Mouse (Mus musculus): ENCODE results near the gene Dctn3. TPM values are rescaled to one million over a fixed set of nuclear protein-coding genes. Genes with fewer than 3 reads are reported as not detected.
A peak's percentile ranks its signal among the peaks of the same experiment; 100 is the strongest.

The Dctn3 gene
- polyA plus RNA-seq, 1 experiment from 2014 or later = 126 TPM

DNA sequence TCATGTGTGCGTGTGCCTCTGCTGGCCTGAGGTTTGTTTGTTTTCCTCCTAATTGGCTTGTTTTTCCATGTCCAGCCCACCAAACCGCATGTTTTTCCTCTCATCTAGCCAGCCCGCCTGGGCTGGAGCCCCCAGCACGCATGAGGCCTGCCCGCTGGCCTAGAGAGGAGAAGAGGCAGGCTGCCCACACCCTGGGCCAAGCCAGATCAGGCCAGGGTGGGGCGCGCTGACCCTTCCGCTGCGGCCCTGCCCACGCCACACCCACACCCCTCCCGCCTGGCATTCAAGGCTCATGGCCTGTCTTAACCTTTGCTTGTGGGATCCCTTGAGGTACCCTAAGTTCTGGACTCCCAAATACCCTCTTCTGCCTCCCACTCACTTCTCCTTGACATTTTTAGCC is 56.3 kb downstream of the Dctn3 start:
- Histone ChIP-seq H3K9ac (ENCODE audit: low read depth, low read length) (no peak overlapping the region), H3K27me3 (ENCODE audit: control insufficient read depth, insufficient read depth, low read length) (peaks cover 27% of the 10 kb centered on the region), H3K4me3 (ENCODE audit: low read depth, low read length) (no peak overlapping the region), H3K9me3 (replicated peaks; ENCODE audit: control insufficient read depth, low read length) (no peaks in the 10 kb centered on the region), H3K4me2 (no peak overlapping the region), H3K36me3 (ENCODE audit: control insufficient read depth, insufficient read depth, low read length) (no peaks in the 10 kb centered on the region), H3K27ac (ENCODE audit: low read depth, low read length) (no peak overlapping the region), H3K4me1 (ENCODE audit: control insufficient read depth, insufficient read depth, low read length) (peaks cover 27% of the 10 kb centered on the region)
- 75% methylated on average over 10 of the region's 11 CpGs for WGBS (ENCODE audit: insufficient replicate concordance)
- no peak for ATAC-seq (replicated peaks; ENCODE audit: insufficient number of reproducible peaks, low FRiP score, low TSS enrichment)

GRCm38 (mm10) chr4:41665009-41665675 is 57.8 kb downstream of the Dctn3 start:
- Histone ChIP-seq H3K36me3 (ENCODE audit: control insufficient read depth, insufficient read depth, low read length) (no peaks in the 10 kb centered on the region), H3K9ac (ENCODE audit: low read depth, low read length) (peak overlapping the region; percentile 49; the same call in 1 of the 2 replicates), H3K4me3 (ENCODE audit: low read depth, low read length) (no peak overlapping the region), H3K4me2 (peak overlapping the region; percentile 7; the same call in 1 of the 2 replicates), H3K27ac (ENCODE audit: low read depth, low read length) (no peak overlapping the region; the same call in 1 of the 2 replicates), H3K4me1 (ENCODE audit: control insufficient read depth, insufficient read depth, low read length) (peaks cover 29% of the 10 kb centered on the region), H3K27me3 (ENCODE audit: control insufficient read depth, insufficient read depth, low read length) (peaks cover 18% of the 10 kb centered on the region), H3K9me3 (replicated peaks; ENCODE audit: control insufficient read depth, low read length) (no peaks in the 10 kb centered on the region)
- ATAC-seq (replicated peaks; ENCODE audit: insufficient number of reproducible peaks, low FRiP score, low TSS enrichment) = peak; percentile 39; the same call in 1 of the 2 replicates
- whole genome bisulfite sequencing (ENCODE audit: insufficient replicate concordance) = 1% methylated on average over 6 of the region's 8 CpGs

Other genes starting within 250 kb of the Dctn3 start
- 2.9 and 3.2 TPM in 2 replicates for gene AI464131, start 220.1 kb downstream of the Dctn3 start, polyA plus RNA-seq (2014; fragmentation: Nextera tagmentation; extraction: Ambion mirVana)
- not detected in 2 replicates for gene 1110017D15Rik, start 205.8 kb downstream of the Dctn3 start, polyA plus RNA-seq (2014; fragmentation: Nextera tagmentation; extraction: Ambion mirVana)
- gene Fam219a, start 153.6 kb downstream of the Dctn3 start, polyA plus RNA-seq (2014; fragmentation: Nextera tagmentation; extraction: Ambion mirVana) = 1.5 and 1.8 TPM in 2 replicates
- 1.2 TPM in 2 replicates for gene Dnaic1, start 153.4 kb downstream of the Dctn3 start, polyA plus RNA-seq (2014; fragmentation: Nextera tagmentation; extraction: Ambion mirVana)
- gene Enho, start 82.8 kb downstream of the Dctn3 start, polyA plus RNA-seq (2014; fragmentation: Nextera tagmentation; extraction: Ambion mirVana) = 4.1 and 4.7 TPM in 2 replicates
- gene Cntfr, start 26.1 kb downstream of the Dctn3 start, polyA plus RNA-seq (2014; fragmentation: Nextera tagmentation; extraction: Ambion mirVana) = 4.1 and 4.3 TPM in 2 replicates
- gene Il11ra1, start 23.2 kb downstream of the Dctn3 start, polyA plus RNA-seq (2014; fragmentation: Nextera tagmentation; extraction: Ambion mirVana) = 128 and 137 TPM in 2 replicates
- gene Rpp25l, start 9.6 kb downstream of the Dctn3 start, polyA plus RNA-seq (2014; fragmentation: Nextera tagmentation; extraction: Ambion mirVana) = 50.2 and 51.6 TPM in 2 replicates
- not detected in 2 replicates for gene Arid3c, start 8.0 kb upstream of the Dctn3 start, polyA plus RNA-seq (2014; fragmentation: Nextera tagmentation; extraction: Ambion mirVana)
- 63.1 and 65.1 TPM in 2 replicates for gene Galt, start 32.1 kb upstream of the Dctn3 start, polyA plus RNA-seq (2014; fragmentation: Nextera tagmentation; extraction: Ambion mirVana)
- 69.9 and 76.8 TPM in 2 replicates for gene Sigmar1, start 33.0 kb upstream of the Dctn3 start, polyA plus RNA-seq (2014; fragmentation: Nextera tagmentation; extraction: Ambion mirVana)
- 42.6 and 42.7 TPM in 2 replicates for gene Ccl27a, start 51.1 kb upstream of the Dctn3 start, polyA plus RNA-seq (2014; fragmentation: Nextera tagmentation; extraction: Ambion mirVana)
- not detected in 2 replicates for gene Gm21541, start 180.4 kb upstream of the Dctn3 start, polyA plus RNA-seq (2014; fragmentation: Nextera tagmentation; extraction: Ambion mirVana)
- gene Gm20878, start 218.4 kb upstream of the Dctn3 start, polyA plus RNA-seq (2014; fragmentation: Nextera tagmentation; extraction: Ambion mirVana) = 0.83 and 1.9 TPM in 2 replicates
- gene Fam205a4, start 242.9 kb upstream of the Dctn3 start, polyA plus RNA-seq (2014; fragmentation: Nextera tagmentation; extraction: Ambion mirVana) = not detected in 2 replicates